31 mouse cellular contexts compared by ENCODE assay signal in genomic region chr7:25897411-25897810, GRCm38 (mm10). TPM values are rescaled to one million over a fixed set of nuclear protein-coding genes. Genes with fewer than 3 reads are reported as not detected.
DNase-seq lines count a peak whose midpoint lies in the region; ATAC-seq lines count a peak whose summit lies in the region.
"Had no signal": no experiment of that assay in that cellular context is flagged by ENCODE, and none has a peak within 500 bp of the region (broad histone marks: within the 10 kb centered on the region; RNA-seq: fewer than 3 reads in every experiment).

TSS of gene Cyp2b10 (plus strand) at chr7:25897620.

- DNase-seq in kidney, adult 9 months: peak; percentile 26
- DNase-seq in NIH3T3 (ENCODE audit: low read depth) (peak; percentile 7), R1 (ENCODE audit: low read depth, low spot score) (peak; percentile 25)
- peak; percentile 83 for DNase-seq in lung, postnatal 25 days (ENCODE audit: low spot score)
- DNase-seq in testis, postnatal 14 days (ENCODE audit: low spot score): no peak
- DNase-seq in heart, adult 9 months (ENCODE audit: low spot score in 2 of 2): no peak
- DNase-seq: cerebellum, adult 8-10 months; cerebellum, postnatal 36 days; embryo, embryonic 11 days; heart, postnatal 14 days; thymus, adult 2 months; thymus, postnatal 4 days had no signal

- no peak for ATAC-seq in kidney, embryonic 15.5 days (replicated peaks; ENCODE audit: low FRiP score)
- ATAC-seq: hindbrain, postnatal 0 days; intestine, embryonic 16.5 days; midbrain, embryonic 15.5 days had no signal

- no peaks in the 10 kb centered on the region for H3K27me3 ChIP-seq in kidney, embryonic 15.5 days
- H3K27me3 ChIP-seq: embryonic facial prominence, embryonic 13.5 days; forebrain, embryonic 12.5 days; heart, embryonic 13.5 days; liver, embryonic 12.5 days; lung, embryonic 15.5 days; midbrain, embryonic 15.5 days; neural tube, embryonic 13.5 days; stomach, embryonic 15.5 days had no signal

- no peak within 1 kb of the TSS for H3K9ac ChIP-seq in kidney, embryonic 15.5 days
- H3K9ac ChIP-seq: embryonic facial prominence, embryonic 13.5 days; forebrain, embryonic 12.5 days; heart, embryonic 13.5 days; liver, embryonic 12.5 days; lung, embryonic 15.5 days; midbrain, embryonic 15.5 days; neural tube, embryonic 13.5 days; stomach, embryonic 15.5 days had no signal

- no peak within 1 kb of the TSS for H3K4me2 ChIP-seq in kidney, embryonic 15.5 days
- H3K4me2 ChIP-seq: embryonic facial prominence, embryonic 13.5 days; forebrain, embryonic 12.5 days; heart, embryonic 13.5 days; liver, embryonic 12.5 days; lung, embryonic 15.5 days; midbrain, embryonic 15.5 days; neural tube, embryonic 13.5 days; stomach, embryonic 15.5 days had no signal

- H3K27ac ChIP-seq in kidney, embryonic 15.5 days: no peak within 1 kb of the TSS
- H3K27ac ChIP-seq: embryonic facial prominence, embryonic 13.5 days; forebrain, embryonic 12.5 days; heart, embryonic 13.5 days; hindbrain, postnatal 0 days; limb, embryonic 10.5 days; liver, embryonic 12.5 days; lung, embryonic 15.5 days; midbrain, embryonic 15.5 days; neural tube, embryonic 13.5 days; stomach, embryonic 15.5 days had no signal

- H3K4me3 ChIP-seq in kidney, embryonic 15.5 days (replicated peaks): no peak within 1 kb of the TSS
- H3K4me3 ChIP-seq: embryonic facial prominence, embryonic 13.5 days; erythroblast, embryonic 14.5 days; forebrain, embryonic 12.5 days; heart, embryonic 13.5 days; limb, embryonic 10.5 days; liver, embryonic 12.5 days; lung, embryonic 15.5 days; midbrain, embryonic 15.5 days; myocyte; neural tube, embryonic 13.5 days; stomach, embryonic 15.5 days had no signal

- WGBS in kidney, embryonic 15.5 days: 80% methylated on average over 6 of the region's 6 CpGs

- no peaks in the 10 kb centered on the region for H3K36me3 ChIP-seq in kidney, embryonic 15.5 days
- H3K36me3 ChIP-seq: embryonic facial prominence, embryonic 13.5 days; forebrain, embryonic 12.5 days; heart, embryonic 13.5 days; limb, embryonic 10.5 days; liver, embryonic 12.5 days; lung, embryonic 15.5 days; midbrain, embryonic 15.5 days; neural tube, embryonic 13.5 days; stomach, embryonic 15.5 days had no signal

- H3K9me3 ChIP-seq in kidney, embryonic 15.5 days (replicated peaks): no peaks in the 10 kb centered on the region
- H3K9me3 ChIP-seq: forebrain, embryonic 12.5 days; heart, embryonic 13.5 days; limb, embryonic 10.5 days; liver, embryonic 12.5 days; lung, embryonic 15.5 days; midbrain, embryonic 15.5 days; neural tube, embryonic 13.5 days; stomach, embryonic 15.5 days had no signal

- H3K4me1 ChIP-seq in kidney, embryonic 15.5 days: 0 out of 2 replicates have a peak, but pooled peaks cover under 1% of the 10 kb centered on the region
- H3K4me1 ChIP-seq: embryonic facial prominence, embryonic 13.5 days; forebrain, embryonic 12.5 days; limb, embryonic 10.5 days; liver, embryonic 12.5 days; midbrain, embryonic 15.5 days; neural tube, embryonic 13.5 days had no signal

RNA-seq across cellular contexts. Expression of gene Cyp2b10, which starts in this region (rescaled TPM):
- not detected in 2 replicates for polyA plus RNA-seq in kidney, embryonic 15.5 days (2015; fragmentation: Nextera tagmentation; extraction: Ambion mirVana)
- polyA plus RNA-seq: brain, embryonic 14.5 days; C2C12; embryonic facial prominence, embryonic 13.5 days; erythroblast, embryonic 14.5 days; forebrain, embryonic 12.5 days; frontal cortex, adult 2 months; heart, embryonic 13.5 days; hindbrain, embryonic 11.5 days; hindbrain, postnatal 0 days; intestine, embryonic 16.5 days; kidney, embryonic 16.5 days; limb, embryonic 10.5 days; midbrain, embryonic 15.5 days; neural tube, embryonic 13.5 days; stomach, embryonic 15.5 days had no signal

Comparison
In these comparisons a context has a peak if more than half of its experiments do, and no peak if none do; other contexts are left out.
1. DNase-seq: peak in kidney, adult 9 months (single experiment), NIH3T3 (single experiment), R1 (single experiment) and lung, postnatal 25 days (single experiment); none in testis, postnatal 14 days (single experiment) and heart, adult 9 months (0 of 2).